Mouse (Mus musculus): ENCODE measurements around the gene Tex38.

GRCm38 (mm10) chr4:115799981-115800380, 19.2 kb upstream of the Tex38 start:
- TF ChIP-seq CTCF (conservative IDR thresholded peaks at IDR 0.05; ENCODE audit: low read length) (no peak), NANOG (IDR thresholded peaks at IDR 0.05; ENCODE audit: borderline replicate concordance, low read length) (no peak), POU5F1 (IDR thresholded peaks at IDR 0.05; ENCODE audit: borderline replicate concordance, low read length) (no peak)
